Mouse (Mus musculus) heart, adult 8-10 months (tissue): ENCODE results near the gene Nup133. TPM values are rescaled to one million over a fixed set of nuclear protein-coding genes. Genes with fewer than 3 reads are reported as not detected.
A peak's percentile ranks its signal among the peaks of the same experiment; 100 is the strongest.

Source experiments
- DNase-seq: peaks from one replicate; pipeline ENCODE4 v3.0.0; 2022; ENCODE audit warnings: low spot score
- total RNA-seq, 4 experiments: library from RNA; stranded (reverse); gene quantifications; 2 replicates each; pipeline ENCODE4 v1.2.4; 2022

Gene Nup133
- total RNA-seq, 4 experiments from 2014 or later = 8.4 to 11.9 (median 10.2) TPM

GRCm38 (mm10) chr8:123954246-123954645, 5.2 kb upstream of the Nup133 start:
- DNase-seq = no peak

GRCm38 (mm10) chr8:123953686-123954085, 4.6 kb upstream of the Nup133 start:
- no peak for DNase-seq

GRCm38 (mm10) chr8:123950077-123950802, 1.2 kb upstream of the Nup133 start:
- DNase-seq = peak; percentile 42

- no peak for DNase-seq
Observed at GRCm38 (mm10) chr8:123949686-123949986, 571 bp upstream of the Nup133 start.

- DNase-seq = no peak
Observed at GRCm38 (mm10) chr8:123929026-123929425, 20.0 kb downstream of the Nup133 start.

- no peak for DNase-seq
Observed at GRCm38 (mm10) chr8:123925671-123926070, 23.4 kb downstream of the Nup133 start.

GRCm38 (mm10) chr8:123924719-123925118, 24.3 kb downstream of the Nup133 start:
- DNase-seq = peak; percentile 73

- no peak for DNase-seq
Observed at GRCm38 (mm10) chr8:123914635-123915034, 34.4 kb downstream of the Nup133 start.

- DNase-seq = no peak
Observed at GRCm38 (mm10) chr8:123912265-123912664, 36.8 kb downstream of the Nup133 start.

- no peak for DNase-seq
Observed at GRCm38 (mm10) chr8:123907604-123908003, 41.5 kb downstream of the Nup133 start.

- no peak for DNase-seq
Observed at GRCm38 (mm10) chr8:123902653-123903052, 46.4 kb downstream of the Nup133 start.

GRCm38 (mm10) chr8:123899366-123899765, 49.7 kb downstream of the Nup133 start:
- no peak for DNase-seq

- DNase-seq = no peak
Observed at GRCm38 (mm10) chr8:123898576-123898975, 50.5 kb downstream of the Nup133 start.

- DNase-seq = no peak
Observed at GRCm38 (mm10) chr8:123896774-123897173, 52.3 kb downstream of the Nup133 start.

- DNase-seq = no peak
Observed at GRCm38 (mm10) chr8:123896366-123896761, 52.7 kb downstream of the Nup133 start.

- DNase-seq = no peak
Observed at GRCm38 (mm10) chr8:123895680-123896365, 53.2 kb downstream of the Nup133 start.

- DNase-seq = no peak
Observed at GRCm38 (mm10) chr8:123895230-123895629, 53.8 kb downstream of the Nup133 start.

GRCm38 (mm10) chr8:123894502-123895097, 54.5 kb downstream of the Nup133 start, which contains the start of gene Acta1:
Gene Acta1 (minus strand): TSS chr8:123894751.
- DNase-seq = peak; percentile 4

GRCm38 (mm10) chr8:123893413-123893812, 55.7 kb downstream of the Nup133 start:
- DNase-seq = no peak

- DNase-seq = no peak
Observed at GRCm38 (mm10) chr8:123892586-123893155, 56.4 kb downstream of the Nup133 start.

GRCm38 (mm10) chr8:123891883-123892585, 57.0 kb downstream of the Nup133 start:
- no peak for DNase-seq

GRCm38 (mm10) chr8:123891271-123891670, 57.8 kb downstream of the Nup133 start:
- DNase-seq = peak; percentile 7
